In the genomic region with DNA sequence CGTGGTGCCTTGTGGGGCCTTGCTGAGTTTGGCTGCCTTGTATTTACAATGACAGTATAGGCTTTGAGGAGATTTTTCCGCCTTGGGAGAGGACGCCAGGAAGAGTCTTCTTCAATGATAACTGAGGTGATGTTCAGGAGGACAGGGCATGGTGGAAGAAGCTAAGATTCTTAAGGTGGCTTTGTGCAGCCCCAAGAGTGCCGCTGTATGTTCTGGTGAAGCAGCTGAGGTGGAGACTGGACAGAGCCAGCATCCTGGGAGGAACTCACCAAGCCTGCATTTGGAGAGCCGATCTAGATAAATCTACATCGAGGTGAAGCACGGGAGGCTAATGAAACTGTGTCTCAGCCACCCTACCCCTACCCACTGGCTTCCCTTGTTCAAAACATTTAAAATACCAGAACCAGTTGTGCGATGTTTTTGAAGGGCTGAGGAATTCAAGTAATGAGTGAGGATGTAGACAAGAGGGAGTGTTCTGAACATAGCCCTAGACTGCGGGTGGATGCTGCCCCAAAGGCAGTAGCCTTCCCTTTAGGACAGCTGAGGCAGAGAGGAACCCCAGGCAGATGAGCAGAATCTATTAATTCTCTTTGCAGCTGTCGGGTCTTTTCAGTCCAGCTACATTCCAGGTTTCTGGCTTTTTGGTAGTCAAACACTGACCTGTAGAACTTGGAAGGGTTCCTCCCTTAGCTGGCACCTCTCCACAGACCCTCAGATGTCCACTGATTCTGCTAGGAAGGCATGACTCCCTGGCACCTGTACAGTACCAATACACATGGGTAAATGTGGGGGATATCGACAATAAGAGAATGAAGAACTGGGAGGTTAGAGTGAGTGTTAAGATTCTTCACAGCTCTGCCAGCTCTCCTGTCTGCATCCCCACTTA, we compare ENCODE assay signal across 8 mouse cellular contexts. TPM values are rescaled to one million over a fixed set of nuclear protein-coding genes. Genes with fewer than 3 reads are reported as not detected.
DNase-seq lines count a peak whose midpoint lies in the region; ATAC-seq and TF ChIP-seq lines count a peak whose summit lies in the region.

No protein-coding gene starts in this region.

- no peak overlapping the region for H3K9ac ChIP-seq in forebrain, embryonic 13.5 days
- H3K9ac ChIP-seq in stomach, postnatal 0 days (ENCODE audit: low read length): peak overlapping the region; percentile 69

- no peak for TF ChIP-seq EP300 in stomach, postnatal 0 days (optimal IDR thresholded peaks at IDR 0.05)

- peak overlapping the region; percentile 87 for H3K4me3 ChIP-seq in layer of hippocampus, adult 2 months
- peak overlapping the region; percentile 78 for H3K4me3 ChIP-seq in forebrain, embryonic 13.5 days
- peak overlapping the region; percentile 76 for H3K4me3 ChIP-seq in stomach, postnatal 0 days (ENCODE audit: low read depth, low read length)

- DNase-seq in layer of hippocampus, adult 2 months (ENCODE audit: low spot score in 2 of 2): no peak
- DNase-seq in layer of hippocampus, postnatal 10 days (ENCODE audit: low spot score in 2 of 2): no peak
- peak; percentile 33 for DNase-seq in ZHBTc4 (ENCODE audit: low read depth, low spot score)
- peak; percentile 25 for DNase-seq in liver
- no peak for DNase-seq in stomach, postnatal 0 days (ENCODE audit: low spot score)
- no peak for DNase-seq in urinary bladder, postnatal 14 days (ENCODE audit: low spot score)
- DNase-seq in kidney, adult 11 months: no peak

- WGBS in forebrain, embryonic 13.5 days: 51% methylated on average over 11 of the region's 11 CpGs
- WGBS in stomach, postnatal 0 days: 44% methylated on average over 11 of the region's 11 CpGs

- no peak for TF ChIP-seq CTCF in layer of hippocampus, adult 2 months (conservative IDR thresholded peaks at IDR 0.05)
- TF ChIP-seq CTCF in stomach, postnatal 0 days (IDR thresholded peaks at IDR 0.05; ENCODE audit: low read depth): no peak

- peak overlapping the region; percentile 95 for H3K27ac ChIP-seq in layer of hippocampus, adult 2 months
- no peak overlapping the region for H3K27ac ChIP-seq in forebrain, embryonic 13.5 days
- H3K27ac ChIP-seq in stomach, postnatal 0 days (replicated peaks): peak overlapping the region; percentile 99

- no peaks in the 10 kb centered on the region for H3K36me3 ChIP-seq in forebrain, embryonic 13.5 days (ENCODE audit: poor library complexity, severe bottlenecking)
- H3K36me3 ChIP-seq in stomach, postnatal 0 days (ENCODE audit: control insufficient read depth, insufficient read depth, low read length): no peaks in the 10 kb centered on the region

- ATAC-seq in forebrain, embryonic 13.5 days: no peak
- ATAC-seq in stomach, postnatal 0 days (ENCODE audit: low FRiP score, low TSS enrichment): no peak

- H3K4me1 ChIP-seq in forebrain, embryonic 13.5 days: peaks cover 30% of the 10 kb centered on the region
- H3K4me1 ChIP-seq in stomach, postnatal 0 days (replicated peaks; ENCODE audit: control insufficient read depth, insufficient read depth): peaks cover 9% of the 10 kb centered on the region; the same call in 1 of the 2 replicates

- no peaks in the 10 kb centered on the region; the same call in 1 of the 2 replicates for H3K27me3 ChIP-seq in forebrain, embryonic 13.5 days
- no peaks in the 10 kb centered on the region for H3K27me3 ChIP-seq in stomach, postnatal 0 days (ENCODE audit: control insufficient read depth, insufficient read depth, low read length)

- peak overlapping the region; percentile 75 for H3K4me2 ChIP-seq in forebrain, embryonic 13.5 days
- H3K4me2 ChIP-seq in stomach, postnatal 0 days (replicated peaks; ENCODE audit: low read depth): peak overlapping the region; percentile 57

- no peaks in the 10 kb centered on the region for H3K9me3 ChIP-seq in forebrain, embryonic 13.5 days (replicated peaks)
- no peaks in the 10 kb centered on the region for H3K9me3 ChIP-seq in stomach, postnatal 0 days (ENCODE audit: control insufficient read depth, low read length)

RNA-seq across cellular contexts. Expression of a gene that starts 1.2 kb away (rescaled TPM):
- 10 to 100 TPM; 96.7 to 97.5 TPM for total RNA-seq in layer of hippocampus, adult 2 months (2021)
- 100 to 1,000 TPM; 202 to 209 TPM for total RNA-seq in layer of hippocampus, postnatal 10 days (2021)
- 358 and 382 TPM in 2 replicates for polyA plus RNA-seq in forebrain, embryonic 13.5 days (2015; fragmentation: Nextera tagmentation; extraction: Ambion mirVana)
- 530 and 563 TPM in 2 replicates for polyA plus RNA-seq in stomach, postnatal 0 days (2015; fragmentation: Nextera tagmentation; extraction: Ambion mirVana)

RNA-seq across cellular contexts. Expression of a gene that starts 41.3 kb away (rescaled TPM):
- under 1 TPM; 0.37 to 0.41 TPM for total RNA-seq in layer of hippocampus, adult 2 months (2021)
- under 1 TPM; 0.33 to 0.43 TPM for total RNA-seq in layer of hippocampus, postnatal 10 days (2021)
- 0.08 TPM in 1 of 2 replicates, not detected in the other for polyA plus RNA-seq in forebrain, embryonic 13.5 days (2015; fragmentation: Nextera tagmentation; extraction: Ambion mirVana)
- 12.7 and 14.2 TPM in 2 replicates for polyA plus RNA-seq in stomach, postnatal 0 days (2015; fragmentation: Nextera tagmentation; extraction: Ambion mirVana)

RNA-seq across cellular contexts. Expression of a gene that starts 51.5 kb away (rescaled TPM):
- total RNA-seq in layer of hippocampus, adult 2 months (2021): not detected
- not detected for total RNA-seq in layer of hippocampus, postnatal 10 days (2021)
- not detected in 2 replicates for polyA plus RNA-seq in forebrain, embryonic 13.5 days (2015; fragmentation: Nextera tagmentation; extraction: Ambion mirVana)
- polyA plus RNA-seq in stomach, postnatal 0 days (2015; fragmentation: Nextera tagmentation; extraction: Ambion mirVana): not detected in 2 replicates

Comparison
In these comparisons a context has a peak if more than half of its experiments do, and no peak if none do; other contexts are left out.
1. DNase-seq: peak in ZHBTc4 (single experiment) and liver (single experiment); none in layer of hippocampus, adult 2 months (0 of 2), layer of hippocampus, postnatal 10 days (0 of 2), stomach, postnatal 0 days (single experiment), urinary bladder, postnatal 14 days (single experiment) and kidney, adult 11 months (single experiment).
2. Peak in every context shown above with its lines, with median percentiles within 50 percentile points of each other: H3K4me3 ChIP-seq.